Mouse (Mus musculus) midbrain, embryonic 16.5 days (tissue): ENCODE measurements at regions not wholly inside any gene's neighbourhood (a gene's known extent, or its start where the extent isn't known, plus 50 kb on each side); places are given as distances from the start of the nearest gene placed in this dataset.

Experiments used
- ATAC-seq: fragments of 200-750 bp; cut with Nextera tagmentation; 2 replicates; pipeline ENCODE4 v1.8.0; 2017; ENCODE audit warnings: moderate TSS enrichment
- H3K27ac ChIP-seq: fragments of 300-500 bp; sonication (generic); 2 replicates; pipeline ENCODE4 v1.5.1; 2014; ENCODE audit warnings: mild to moderate bottlenecking, low read length, mixed read lengths
- H3K27me3 ChIP-seq: fragments of 300-500 bp; sonication (generic); 2 replicates; pipeline ENCODE4 v1.6.1; 2014; ENCODE audit warnings: low read depth, low read length, mixed read lengths; ENCODE audit not compliant: control insufficient read depth, insufficient read depth
- H3K36me3 ChIP-seq: fragments of 300-500 bp; sonication (generic); 2 replicates; pipeline ENCODE4 v1.6.1; 2014; ENCODE audit warnings: mild to moderate bottlenecking, low read length, moderate library complexity, mixed read lengths; ENCODE audit not compliant: control insufficient read depth, insufficient read depth
- H3K4me1 ChIP-seq: fragments of 300-500 bp; sonication (generic); 2 replicates; pipeline ENCODE4 v1.6.1; 2014; ENCODE audit warnings: mild to moderate bottlenecking, low read length, mixed read lengths; ENCODE audit not compliant: control insufficient read depth, insufficient read depth
- H3K4me2 ChIP-seq: fragments of 300-500 bp; sonication (generic); 2 replicates; pipeline ENCODE4 v1.6.1; 2014; ENCODE audit warnings: mild to moderate bottlenecking, low read length, mixed read lengths
- H3K4me3 ChIP-seq: fragments of 300-500 bp; sonication (generic); 2 replicates; pipeline ENCODE4 v1.5.1; 2014; ENCODE audit warnings: low read depth, mild to moderate bottlenecking, low read length, moderate library complexity, mixed read lengths
- H3K9ac ChIP-seq: fragments of 300-500 bp; sonication (generic); 2 replicates; pipeline ENCODE4 v1.6.1; 2014; ENCODE audit warnings: low read depth, low read length, mixed read lengths
- H3K9me3 ChIP-seq: fragments of 300-500 bp; sonication (generic); replicated peaks from 2 replicates; pipeline ENCODE4 v1.6.1; 2014; ENCODE audit warnings: mild to moderate bottlenecking, low read length, mixed read lengths; ENCODE audit not compliant: control insufficient read depth, poor library complexity, severe bottlenecking
- WGBS: fragments of 180-500 bp; shearing (Covaris S2); extraction: QIAGEN DNeasy Blood & Tissue Kit; methylation state at CpG from one replicate; pipeline ENCODE4 v1.1.7; 2014; 5-methylcytosine and 5-hydroxymethylcytosine counted together

DNA sequence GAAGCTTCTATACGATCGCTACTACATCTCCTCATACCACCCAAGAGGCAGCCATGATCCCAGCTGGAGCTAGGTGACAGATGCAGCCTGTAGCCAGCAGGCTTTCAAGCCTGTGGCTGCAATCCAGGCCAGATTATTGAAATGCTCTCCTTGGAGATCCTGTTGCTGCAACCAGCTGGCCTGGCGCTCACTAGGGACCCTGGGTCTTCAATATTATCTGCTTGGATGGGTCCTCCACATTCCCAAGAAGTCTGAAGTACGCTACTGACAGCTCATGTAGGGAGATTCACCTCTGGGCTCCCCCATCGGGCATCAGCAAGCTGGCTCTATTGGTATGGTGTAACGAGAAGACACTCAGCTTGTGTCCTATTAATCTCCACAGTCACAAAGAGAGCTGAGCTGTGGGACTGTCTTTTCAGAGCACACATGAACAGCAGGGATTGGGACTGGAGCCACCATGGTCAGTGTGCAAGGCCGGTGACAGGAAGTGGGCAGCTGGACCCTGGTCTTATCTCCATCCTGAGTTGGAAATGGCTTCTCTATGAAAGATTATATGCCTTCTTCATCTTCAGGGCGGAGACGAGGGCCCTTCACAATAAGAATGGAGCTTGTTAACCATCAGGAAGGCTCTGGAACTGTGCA, 93.6 kb upstream of the Neo1 start:
- 76% methylated on average over 9 of the region's 9 CpGs for WGBS
- Histone ChIP-seq H3K4me1 (peaks cover 24% of the 10 kb centered on the region; the same call in 1 of the 2 replicates), H3K9me3 (no peaks in the 10 kb centered on the region), H3K27me3 (no peaks in the 10 kb centered on the region), H3K4me2 (no peak overlapping the region), H3K4me3 (no peak overlapping the region), H3K36me3 (no peaks in the 10 kb centered on the region), H3K9ac (no peak overlapping the region), H3K27ac (no peak overlapping the region)
- no peak for ATAC-seq

DNA sequence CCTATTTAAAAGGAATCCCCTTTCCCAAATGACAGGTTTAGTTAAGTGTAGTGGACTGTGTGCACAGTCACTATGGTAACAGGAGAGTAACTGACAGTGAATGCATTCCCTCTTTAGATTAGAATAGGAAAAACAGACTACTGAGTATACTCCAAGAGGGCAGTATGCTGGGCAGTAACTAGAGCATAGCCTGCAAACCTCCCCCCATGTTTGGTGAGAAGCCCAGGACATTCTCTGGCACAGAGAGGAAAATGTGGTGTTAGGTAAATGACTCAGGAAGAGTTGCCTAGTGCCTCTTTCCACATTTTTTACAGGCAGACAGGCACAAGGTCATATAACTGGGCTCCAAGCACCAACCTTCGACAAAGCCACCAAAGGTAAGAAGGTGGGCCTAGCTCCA, 93.0 kb upstream of the Neo1 start:
- Histone ChIP-seq H3K4me3 (no peak overlapping the region), H3K36me3 (no peaks in the 10 kb centered on the region), H3K27ac (no peak overlapping the region), H3K4me2 (no peak overlapping the region), H3K4me1 (peaks cover 18% of the 10 kb centered on the region; the same call in 1 of the 2 replicates), H3K9me3 (no peaks in the 10 kb centered on the region), H3K27me3 (no peaks in the 10 kb centered on the region), H3K9ac (no peak overlapping the region)
- ATAC-seq: no peak
- 80% methylated on average over 1 of the region's 1 CpGs for WGBS

DNA sequence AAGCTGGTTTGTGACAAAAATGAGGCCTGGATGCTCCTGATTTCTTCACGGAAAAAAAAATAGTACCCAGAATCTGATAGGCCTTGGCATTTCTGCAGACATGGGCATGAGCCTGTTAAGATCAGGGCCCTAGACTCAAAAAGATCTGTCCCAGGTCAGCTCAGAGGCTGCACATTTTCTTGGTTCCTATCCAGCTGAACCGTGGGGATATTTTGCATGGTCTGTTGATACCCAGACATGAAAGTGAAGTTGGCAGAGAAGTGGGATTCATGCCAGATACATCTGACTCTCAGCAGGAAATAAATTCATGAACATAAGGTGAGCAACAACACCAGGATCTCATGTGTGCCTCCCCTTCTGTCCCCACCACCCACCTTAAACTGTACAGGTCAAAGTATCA, 91.8 kb upstream of the Neo1 start:
- no peaks in the 10 kb centered on the region for H3K9me3 ChIP-seq
- no peak overlapping the region for H3K27ac ChIP-seq
- WGBS: 80% methylated on average over 2 of the region's 2 CpGs
- H3K9ac ChIP-seq: no peak overlapping the region
- no peak overlapping the region for H3K4me2 ChIP-seq
- ATAC-seq: no peak
- H3K4me3 ChIP-seq: no peak overlapping the region
- H3K36me3 ChIP-seq: no peaks in the 10 kb centered on the region
- H3K27me3 ChIP-seq: no peaks in the 10 kb centered on the region
- H3K4me1 ChIP-seq: 0 out of 2 replicates have a peak, but pooled peaks cover 10% of the 10 kb centered on the region

DNA sequence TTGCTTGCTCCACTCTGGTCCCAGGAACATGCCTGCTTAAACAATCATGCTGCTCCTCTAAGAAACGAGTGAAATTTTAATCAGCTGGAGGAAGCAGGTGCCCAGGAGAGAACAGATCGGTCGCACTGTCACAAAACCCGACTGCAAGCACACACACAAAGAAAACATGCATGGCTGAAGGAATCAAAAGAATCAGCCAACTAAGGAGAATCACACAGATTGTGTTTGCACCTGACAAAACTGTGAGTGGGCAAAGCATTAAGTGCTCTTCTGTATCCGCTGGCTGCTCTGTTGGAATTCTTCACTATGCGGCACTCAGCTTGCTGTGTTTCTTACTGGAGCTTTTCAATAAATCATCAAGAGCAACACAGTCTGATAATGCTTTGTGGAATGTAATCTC, 89.6 kb upstream of the Neo1 start:
- 40% methylated on average over 6 of the region's 6 CpGs for WGBS
- Histone ChIP-seq H3K36me3 (no peaks in the 10 kb centered on the region), H3K27ac (no peak overlapping the region; the same call in 1 of the 2 replicates)

DNA sequence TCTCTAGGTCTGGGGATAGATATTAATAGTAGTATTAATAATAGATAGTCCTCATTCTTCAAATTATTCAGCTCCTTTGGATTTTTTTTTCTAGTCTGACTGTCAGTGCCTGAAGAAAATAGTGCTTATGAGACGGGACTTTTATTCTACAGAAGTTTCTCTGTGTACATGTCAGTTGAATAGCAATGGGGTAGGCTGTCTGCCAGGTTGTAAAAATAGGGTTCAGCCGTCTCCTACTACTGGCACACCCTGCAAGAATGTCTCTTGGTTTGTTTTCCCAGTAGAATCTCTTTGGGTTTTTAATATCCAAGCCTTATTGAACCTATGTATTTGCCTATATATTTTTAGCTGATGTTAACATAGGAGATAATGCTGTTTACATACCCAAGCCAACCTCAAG, 80.3 kb upstream of the Neo1 start:
- H3K4me2 ChIP-seq: no peak overlapping the region
- no peaks in the 10 kb centered on the region for H3K9me3 ChIP-seq
- no peaks in the 10 kb centered on the region for H3K36me3 ChIP-seq
- H3K4me1 ChIP-seq: 0 out of 2 replicates have a peak, but pooled peaks cover 2% of the 10 kb centered on the region
- 42% methylated on average over 2 of the region's 2 CpGs for WGBS
- H3K9ac ChIP-seq: no peak overlapping the region
- no peaks in the 10 kb centered on the region for H3K27me3 ChIP-seq
- no peak for ATAC-seq
- no peak overlapping the region for H3K4me3 ChIP-seq
- no peak overlapping the region for H3K27ac ChIP-seq

More for the DNA sequence above, 89.6 kb upstream of the Neo1 start:
- H3K4me3 ChIP-seq: no peak overlapping the region
- H3K4me1 ChIP-seq: 0 out of 2 replicates have a peak, but pooled peaks cover 10% of the 10 kb centered on the region
- no peak for ATAC-seq
- no peak overlapping the region for H3K9ac ChIP-seq
- no peaks in the 10 kb centered on the region for H3K27me3 ChIP-seq
- H3K4me2 ChIP-seq: no peak overlapping the region
- H3K9me3 ChIP-seq: no peaks in the 10 kb centered on the region

DNA sequence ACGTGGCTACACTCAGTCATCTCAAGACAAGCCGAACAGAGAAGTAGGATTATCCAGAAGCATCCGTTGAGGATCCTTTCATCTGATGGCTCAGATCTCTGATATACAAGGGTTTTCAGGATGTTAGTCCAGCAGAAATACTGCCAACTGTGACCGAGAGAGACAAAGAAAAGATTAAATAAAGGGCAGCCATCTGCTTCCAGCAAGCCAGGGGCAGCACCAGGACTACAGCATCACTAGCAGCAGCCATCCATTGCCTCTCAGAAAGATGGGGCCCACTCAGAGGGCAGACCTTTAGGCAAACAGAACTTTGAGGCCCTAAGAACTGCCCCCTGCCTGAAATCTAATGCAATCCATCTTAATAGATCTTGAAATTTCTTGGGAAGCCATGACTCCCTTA, 77.6 kb upstream of the Neo1 start:
- no peaks in the 10 kb centered on the region for H3K27me3 ChIP-seq
- H3K27ac ChIP-seq: no peak overlapping the region
- no peaks in the 10 kb centered on the region for H3K9me3 ChIP-seq
- no peak overlapping the region for H3K4me3 ChIP-seq
- no peaks in the 10 kb centered on the region for H3K36me3 ChIP-seq
- no peak overlapping the region for H3K9ac ChIP-seq
- H3K4me2 ChIP-seq: no peak overlapping the region
- WGBS: 21% methylated on average over 4 of the region's 4 CpGs
- no peak for ATAC-seq
- 0 out of 2 replicates have a peak, but pooled peaks cover 2% of the 10 kb centered on the region for H3K4me1 ChIP-seq

DNA sequence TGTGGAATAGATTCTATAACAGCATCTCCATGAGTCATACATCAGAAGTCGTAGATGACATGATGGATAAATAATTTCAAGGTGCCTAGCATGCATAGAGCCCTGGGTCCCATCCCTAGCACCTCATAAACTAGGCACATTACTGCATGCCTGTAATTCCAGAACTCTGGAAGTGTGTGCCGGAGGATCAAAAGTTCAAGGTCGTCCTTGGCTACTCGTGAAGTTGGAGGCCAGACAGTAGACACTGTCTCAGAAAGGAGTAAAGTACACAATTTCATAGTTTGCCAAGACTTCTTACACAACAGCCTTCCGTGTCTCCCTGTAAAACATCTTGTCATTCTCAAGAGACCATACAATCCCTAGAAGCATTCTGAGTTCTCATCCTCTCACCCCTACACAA, 63.5 kb upstream of the Neo1 start:
- no peak overlapping the region for H3K27ac ChIP-seq
- no peak overlapping the region for H3K9ac ChIP-seq
- H3K4me2 ChIP-seq: no peak overlapping the region
- no peak overlapping the region for H3K4me3 ChIP-seq
- no peaks in the 10 kb centered on the region for H3K9me3 ChIP-seq
- H3K27me3 ChIP-seq: no peaks in the 10 kb centered on the region
- no peak for ATAC-seq
- peaks cover 5% of the 10 kb centered on the region; the same call in 1 of the 2 replicates for H3K4me1 ChIP-seq
- 91% methylated on average over 5 of the region's 5 CpGs for WGBS
- H3K36me3 ChIP-seq: no peaks in the 10 kb centered on the region

DNA sequence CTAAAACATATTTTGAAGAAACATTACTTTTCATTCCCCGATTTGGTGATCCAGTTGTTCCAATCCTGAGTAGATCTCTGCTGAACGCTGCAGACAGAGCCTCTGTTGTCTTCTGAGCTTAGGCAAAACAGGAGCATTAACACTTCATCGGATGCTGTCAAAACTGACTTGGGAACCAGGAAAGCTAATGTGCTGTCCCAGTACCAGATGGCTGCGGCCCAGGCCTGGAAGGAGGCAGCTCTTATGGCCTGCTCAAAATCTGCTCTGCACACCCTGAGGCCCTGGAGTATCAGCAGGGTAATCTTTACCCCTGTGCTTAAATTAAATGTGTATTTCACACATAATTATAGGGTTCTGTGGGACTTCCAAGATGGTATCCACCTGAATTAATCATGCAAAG, 61.3 kb upstream of the Neo1 start:
- WGBS: 52% methylated on average over 4 of the region's 4 CpGs
- no peak for ATAC-seq
- Histone ChIP-seq H3K4me2 (no peak overlapping the region), H3K9me3 (no peaks in the 10 kb centered on the region), H3K36me3 (no peaks in the 10 kb centered on the region), H3K9ac (no peak overlapping the region), H3K27me3 (no peaks in the 10 kb centered on the region), H3K4me1 (peaks cover 5% of the 10 kb centered on the region; the same call in 1 of the 2 replicates), H3K4me3 (no peak overlapping the region), H3K27ac (no peak overlapping the region)

DNA sequence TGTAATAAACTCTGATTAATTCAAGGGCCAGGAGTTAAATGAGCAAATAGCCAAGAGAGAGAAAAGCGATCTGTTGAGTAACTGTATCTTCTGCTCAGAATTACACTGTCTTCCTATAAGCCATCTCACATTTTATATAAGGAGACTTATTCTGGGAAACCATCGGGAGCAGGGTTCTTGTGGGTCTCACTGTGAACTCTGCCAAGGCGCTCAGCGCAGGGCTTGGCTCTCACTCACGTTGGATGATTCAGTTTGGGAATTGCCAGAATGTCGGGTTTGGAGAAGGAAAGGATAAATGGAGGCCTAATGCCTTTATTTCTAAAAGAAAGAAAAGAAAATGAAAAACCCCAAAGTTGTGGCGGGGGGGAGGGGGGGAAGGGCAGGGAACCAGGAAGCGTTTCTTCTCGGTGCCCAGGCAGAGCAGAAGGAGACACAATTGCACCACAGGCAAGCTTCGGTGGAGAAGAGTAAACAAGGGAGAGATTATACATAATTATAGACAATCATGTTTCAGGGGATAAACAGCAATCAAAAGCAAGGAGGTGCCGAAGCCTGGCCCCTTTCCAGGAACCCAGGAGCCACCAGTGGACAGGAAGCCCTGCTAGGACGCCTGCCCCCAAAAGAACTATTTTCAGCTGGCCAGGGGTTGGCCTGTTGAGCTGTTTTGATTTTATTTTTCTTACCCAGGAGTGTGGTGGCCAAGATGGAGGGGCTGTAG, 60.5 kb upstream of the Neo1 start:
- no peak overlapping the region for H3K9ac ChIP-seq
- H3K4me1 ChIP-seq: peaks cover 5% of the 10 kb centered on the region; the same call in 1 of the 2 replicates
- H3K36me3 ChIP-seq: no peaks in the 10 kb centered on the region
- H3K27me3 ChIP-seq: no peaks in the 10 kb centered on the region
- H3K4me2 ChIP-seq: no peak overlapping the region
- WGBS: 46% methylated on average over 12 of the region's 12 CpGs
- H3K27ac ChIP-seq: no peak overlapping the region; the same call in 1 of the 2 replicates
- no peak overlapping the region for H3K4me3 ChIP-seq
- no peak for ATAC-seq
- H3K9me3 ChIP-seq: no peaks in the 10 kb centered on the region
